Mouse (Mus musculus) frontal cortex, adult 2 months (tissue): ENCODE data around the gene Olfr1145. TPM values are rescaled to one million over a fixed set of nuclear protein-coding genes. Genes with fewer than 3 reads are reported as not detected.

Source experiments
- DNase-seq, 2 experiments: peaks; one replicate each; pipeline ENCODE4 v3.0.0; 2022; ENCODE audit warnings: low spot score in 1 of 2; ENCODE audit errors: extremely low spot score in 1 of 2
- polyA plus RNA-seq: library from polyadenylated mRNA; depleted of rRNA; stranded (reverse); fragments of >200 nt; gene quantifications from 2 replicates; pipeline ENCODE4 v1.2.3, GENCODE M21; 2012; rRNA removed

Gene Olfr1145
- not detected in 2 replicates for polyA plus RNA-seq

DNA sequence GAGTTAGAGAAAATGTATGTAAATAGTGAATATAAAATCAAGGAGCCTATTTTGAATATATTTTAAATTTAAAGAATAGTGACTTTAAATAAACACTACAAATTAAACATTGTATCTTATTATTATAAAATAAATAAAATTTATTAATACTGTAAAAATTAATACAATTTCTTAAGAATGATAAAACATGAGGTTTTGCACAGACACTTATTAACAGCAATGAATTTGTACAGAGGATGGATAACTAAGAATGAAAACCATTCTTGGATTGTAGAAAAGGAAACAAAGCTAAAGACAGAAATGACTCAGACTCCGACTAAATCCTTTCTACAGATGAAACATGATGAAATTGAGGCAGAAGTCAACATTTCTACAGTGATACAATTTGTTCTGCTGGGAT lies at the start of gene Olfr1145:
Olfr1145 (plus strand) TSS at position 301 of the 400 bp plus-strand sequence.
- DNase-seq = no peak

DNA sequence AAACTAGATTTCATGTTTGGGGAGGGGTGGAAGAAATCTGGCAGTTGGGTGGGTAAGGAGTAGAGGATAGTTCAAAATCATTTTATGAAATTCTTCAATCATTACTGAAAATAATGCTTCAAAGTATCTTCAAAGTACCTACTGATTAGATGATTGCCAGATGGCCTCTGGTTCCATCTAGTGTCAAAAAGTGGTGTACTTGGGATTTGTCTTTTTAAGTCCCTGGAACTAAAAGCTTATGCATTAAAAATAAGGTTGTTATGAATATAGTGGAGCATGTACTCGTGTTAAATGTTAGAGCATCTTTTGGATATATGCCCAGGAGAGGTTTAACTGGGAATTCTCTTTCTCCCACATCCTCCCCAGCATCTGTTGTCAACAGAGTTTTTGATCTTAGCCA lies 33.5 kb upstream of the Olfr1145 start:
- peak in 1 of 2 experiments; percentile 13 for DNase-seq

DNA sequence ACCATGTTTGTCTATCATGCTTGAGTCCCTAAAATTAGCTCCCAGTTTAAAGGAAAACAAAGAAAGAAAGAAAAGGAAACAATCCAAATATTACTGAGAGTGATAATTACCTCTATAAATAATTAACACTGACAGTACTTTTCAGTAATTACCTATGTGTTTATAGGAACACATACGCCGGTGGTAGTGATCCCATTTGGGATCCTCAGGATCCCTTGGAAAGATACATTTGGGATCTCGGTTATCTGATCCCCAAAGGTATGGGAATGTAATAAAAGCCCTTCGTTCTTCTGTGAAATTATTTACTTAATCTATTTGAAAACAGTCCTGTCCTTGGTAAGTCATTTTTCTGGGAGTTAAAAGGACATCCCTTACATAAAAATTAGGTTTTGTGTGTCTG lies 30.4 kb upstream of the Olfr1145 start, which contains the start of gene Olfr152:
Olfr152 (plus strand) TSS at position 301 of the 400 bp plus-strand sequence.
- DNase-seq = no peak

DNA sequence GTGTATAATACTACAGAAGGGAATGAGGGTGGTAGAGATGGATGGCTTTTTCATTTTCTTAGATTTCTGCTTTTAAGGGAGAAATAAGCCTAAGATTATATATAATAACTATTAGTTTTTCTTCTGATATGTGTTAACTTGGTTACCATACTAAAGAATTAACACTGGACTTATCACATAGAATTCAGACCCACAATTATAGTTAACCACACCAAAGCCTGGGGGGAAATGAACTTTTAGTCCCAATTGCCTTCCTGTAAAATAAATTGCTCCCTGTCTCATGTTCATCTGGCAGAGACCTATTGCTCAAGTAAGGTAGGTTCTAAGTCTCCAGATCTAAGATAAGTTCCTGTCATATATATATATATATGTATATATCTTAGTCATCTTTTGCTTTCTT lies 9.3 kb upstream of the Olfr1145 start, which contains the start of gene Olfr1143:
Olfr1143 (plus strand) TSS at position 301 of the 400 bp plus-strand sequence.
- no peak for DNase-seq

DNA sequence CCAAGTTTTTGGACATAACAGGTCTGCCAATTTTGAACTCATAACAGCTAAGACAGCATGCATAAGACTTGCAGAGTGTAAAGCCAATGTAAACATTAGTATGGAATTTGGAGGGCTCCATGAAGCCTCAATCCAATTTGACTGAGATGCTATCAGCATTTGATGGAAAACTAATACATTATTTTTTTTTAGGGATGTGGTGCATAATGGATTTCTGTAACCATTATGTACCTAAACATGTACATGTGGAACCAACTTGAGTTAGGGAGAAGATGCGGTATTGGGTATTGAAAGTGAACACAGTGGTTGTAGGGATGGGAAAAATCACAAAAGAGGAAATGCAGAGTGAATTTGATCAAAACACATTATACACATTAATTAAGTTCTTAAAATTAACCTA lies 20.6 kb downstream of the Olfr1145 start, which contains the start of gene Olfr1148:
Olfr1148 (plus strand) TSS at position 301 of the 400 bp plus-strand sequence.
- no peak for DNase-seq

DNA sequence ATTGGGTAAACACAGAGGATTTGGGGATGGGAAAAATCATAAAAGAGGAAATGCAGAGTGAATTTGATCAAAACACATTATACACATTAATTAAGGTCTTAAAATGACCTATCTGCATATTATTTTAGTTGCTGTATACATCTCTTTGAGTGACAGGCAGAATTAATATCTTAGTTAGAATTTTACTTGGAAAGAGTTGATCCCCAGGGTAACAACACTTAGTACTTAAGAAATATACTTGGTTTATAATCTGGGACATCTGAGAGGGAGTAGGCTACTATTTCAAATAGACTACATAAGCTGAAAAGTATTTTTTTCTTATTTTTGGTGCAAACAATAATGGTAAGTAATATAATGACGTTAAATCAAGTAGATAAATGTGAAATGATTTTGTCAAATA lies 34.1 kb downstream of the Olfr1145 start, which contains the start of gene Olfr1150-ps1:
Olfr1150-ps1 (plus strand) TSS at position 301 of the 400 bp plus-strand sequence.
- no peak for DNase-seq

DNA sequence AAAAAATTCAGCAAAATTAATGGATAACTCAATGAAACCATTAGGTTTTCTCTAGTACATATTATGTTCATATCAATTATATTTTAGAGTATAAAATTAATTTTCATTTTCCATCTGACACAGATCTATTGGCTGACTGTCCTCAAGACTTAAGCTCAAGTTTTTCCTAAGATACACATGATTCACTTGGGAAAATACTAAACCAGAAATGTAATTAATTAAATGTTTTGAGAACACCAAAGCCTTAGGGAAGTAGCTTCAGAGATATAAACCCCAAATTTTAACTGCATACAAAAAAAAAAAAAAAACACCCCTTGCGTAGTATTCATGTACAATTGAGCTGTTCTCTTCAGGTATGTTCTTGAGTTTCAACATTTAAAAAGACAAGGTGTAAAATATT lies 45.9 kb downstream of the Olfr1145 start, which contains the start of gene Olfr1151:
Olfr1151 (plus strand) TSS at position 301 of the 400 bp plus-strand sequence.
- DNase-seq = no peak

Other genes with a start within 250 kb of the Olfr1145 start
- gene Olfr1129, start 235.9 kb upstream of the Olfr1145 start, polyA plus RNA-seq = not detected in 2 replicates
- not detected in 2 replicates for gene Olfr1130, start 203.6 kb upstream of the Olfr1145 start, polyA plus RNA-seq
- gene Olfr1131, start 182.7 kb upstream of the Olfr1145 start, polyA plus RNA-seq = not detected in 2 replicates
- gene Olfr1132, start 172.3 kb upstream of the Olfr1145 start, polyA plus RNA-seq = not detected in 2 replicates
- not detected in 2 replicates for gene Olfr1133, start 162.4 kb upstream of the Olfr1145 start, polyA plus RNA-seq
- gene Olfr1134, start 151.4 kb upstream of the Olfr1145 start, polyA plus RNA-seq = 0.11 TPM in 1 of 2 replicates, not detected in the other
- not detected in 2 replicates for gene Olfr1135, start 136.2 kb upstream of the Olfr1145 start, polyA plus RNA-seq
- gene Olfr1136, start 115.9 kb upstream of the Olfr1145 start, polyA plus RNA-seq = not detected in 2 replicates
- gene Olfr1137, start 96.6 kb upstream of the Olfr1145 start, polyA plus RNA-seq = 0.02 TPM in 1 of 2 replicates, not detected in the other
- gene Olfr1138, start 69.8 kb upstream of the Olfr1145 start, polyA plus RNA-seq = not detected in 2 replicates
- gene Olfr1140, start 66.1 kb upstream of the Olfr1145 start, polyA plus RNA-seq = 0.13 TPM in 1 of 2 replicates, not detected in the other
- gene Olfr1141, start 55.8 kb upstream of the Olfr1145 start, polyA plus RNA-seq = not detected in 2 replicates
- 0.11 TPM in 1 of 2 replicates, not detected in the other for gene Olfr152, start 30.3 kb upstream of the Olfr1145 start, polyA plus RNA-seq
- not detected in 2 replicates for gene Olfr1143, start 9.2 kb upstream of the Olfr1145 start, polyA plus RNA-seq
- gene Olfr1148, start 20.7 kb downstream of the Olfr1145 start, polyA plus RNA-seq = not detected in 2 replicates
- gene Olfr1150-ps1, start 34.2 kb downstream of the Olfr1145 start, polyA plus RNA-seq = not detected in 2 replicates
- gene Olfr1151, start 46.0 kb downstream of the Olfr1145 start, polyA plus RNA-seq = not detected in 2 replicates
- not detected in 2 replicates for gene Olfr1152, start 56.7 kb downstream of the Olfr1145 start, polyA plus RNA-seq
- not detected in 2 replicates for gene Olfr1153, start 85.1 kb downstream of the Olfr1145 start, polyA plus RNA-seq
- gene Olfr1154, start 95.3 kb downstream of the Olfr1145 start, polyA plus RNA-seq = not detected in 2 replicates
- gene Olfr1155, start 135.3 kb downstream of the Olfr1145 start, polyA plus RNA-seq = not detected in 2 replicates
- gene Olfr1156, start 143.3 kb downstream of the Olfr1145 start, polyA plus RNA-seq = not detected in 2 replicates
- not detected in 2 replicates for gene Olfr1157, start 158.5 kb downstream of the Olfr1145 start, polyA plus RNA-seq
- not detected in 2 replicates for gene Olfr74, start 164.8 kb downstream of the Olfr1145 start, polyA plus RNA-seq
- not detected in 2 replicates for gene Olfr1158, start 180.3 kb downstream of the Olfr1145 start, polyA plus RNA-seq
- gene Olfr1160, start 198.4 kb downstream of the Olfr1145 start, polyA plus RNA-seq = 0.02 TPM in 1 of 2 replicates, not detected in the other
- not detected in 2 replicates for gene Olfr1161, start 213.0 kb downstream of the Olfr1145 start, polyA plus RNA-seq
- gene Olfr73, start 227.9 kb downstream of the Olfr1145 start, polyA plus RNA-seq = not detected in 2 replicates
- not detected in 2 replicates for gene Olfr1162, start 241.3 kb downstream of the Olfr1145 start, polyA plus RNA-seq